Mouse (Mus musculus) liver, postnatal 0 days (tissue): ENCODE measurements around the gene Gm10778.

Experiments
- CTCF ChIP-seq: sonication (generic); IDR thresholded peaks from 2 replicates; pipeline ENCODE4 v1.5.1; 2016; ENCODE audit warnings: antibody characterized with exemption, low read depth
- EP300 ChIP-seq: IDR thresholded peaks from 2 replicates; pipeline ENCODE4 v1.6.1; 2016; ENCODE audit warnings: antibody characterized with exemption, low read depth, mild to moderate bottlenecking

- TF ChIP-seq CTCF (no peak), EP300 (no peak)
Observed at GRCm38 (mm10) chr10:81645391-81645790, 3.5 kb upstream of the Gm10778 start.
